Comparison of ENCODE assay signal across 8 mouse cellular contexts in genomic region chr13:23586099-23586939, GRCm38 (mm10). TPM values are rescaled to one million over a fixed set of nuclear protein-coding genes. Genes with fewer than 3 reads are reported as not detected.
DNase-seq lines count a peak whose midpoint lies in the region; ATAC-seq and TF ChIP-seq lines count a peak whose summit lies in the region.

No protein-coding gene starts in this region.

- no peaks in the 10 kb centered on the region for H3K9me3 ChIP-seq in embryonic facial prominence, embryonic 11.5 days (replicated peaks; ENCODE audit: control insufficient read depth, low read length)
- no peaks in the 10 kb centered on the region for H3K9me3 ChIP-seq in intestine, postnatal 0 days (ENCODE audit: control insufficient read depth)
- no peaks in the 10 kb centered on the region for H3K9me3 ChIP-seq in neural tube, embryonic 13.5 days

- TF ChIP-seq POLR2A in cerebellum, adult 2 months (IDR thresholded peaks at IDR 0.05; ENCODE audit: borderline replicate concordance, insufficient read depth, low read length), result no peak

- no peaks in the 10 kb centered on the region for H3K27me3 ChIP-seq in cerebellum, adult 2 months (ENCODE audit: control insufficient read depth, insufficient read depth, low read length)
- H3K27me3 ChIP-seq in embryonic facial prominence, embryonic 11.5 days (ENCODE audit: control insufficient read depth, insufficient read depth, low read length), result no peaks in the 10 kb centered on the region
- H3K27me3 ChIP-seq in intestine, postnatal 0 days (replicated peaks; ENCODE audit: control insufficient read depth, insufficient read depth, low read length), result no peaks in the 10 kb centered on the region
- H3K27me3 ChIP-seq in neural tube, embryonic 13.5 days, result no peaks in the 10 kb centered on the region

- WGBS in cerebellum, adult 2 months, result 2% methylated on average over 22 of the region's 22 CpGs
- 2% methylated on average over 22 of the region's 22 CpGs for WGBS in embryonic facial prominence, embryonic 11.5 days
- 1% methylated on average over 22 of the region's 22 CpGs for WGBS in intestine, postnatal 0 days
- 1% methylated on average over 22 of the region's 22 CpGs for WGBS in neural tube, embryonic 13.5 days

- H3K4me2 ChIP-seq in embryonic facial prominence, embryonic 11.5 days (ENCODE audit: low read depth, low read length), result peak overlapping the region; percentile 41
- H3K4me2 ChIP-seq in intestine, postnatal 0 days (replicated peaks; ENCODE audit: low read depth), result peak overlapping the region; percentile 85
- peak overlapping the region; percentile 72 for H3K4me2 ChIP-seq in neural tube, embryonic 13.5 days

- H3K9ac ChIP-seq in embryonic facial prominence, embryonic 11.5 days (replicated peaks; ENCODE audit: low read length), result peak overlapping the region; percentile 57
- peak overlapping the region; percentile 38; the same call in 1 of the 2 replicates for H3K9ac ChIP-seq in intestine, postnatal 0 days (ENCODE audit: low read depth, low read length)
- H3K9ac ChIP-seq in neural tube, embryonic 13.5 days, result peak overlapping the region; percentile 58

- TF ChIP-seq CTCF in cerebellum, adult 2 months (IDR thresholded peaks at IDR 0.05; ENCODE audit: borderline replicate concordance, insufficient read depth, low read depth, low read length), result no peak
- no peak for TF ChIP-seq CTCF in intestine, postnatal 0 days (IDR thresholded peaks at IDR 0.05; ENCODE audit: low read depth)

- ATAC-seq in embryonic facial prominence, embryonic 11.5 days (replicated peaks; ENCODE audit: insufficient number of reproducible peaks, low FRiP score, low TSS enrichment, low read depth), result no peak
- ATAC-seq in intestine, postnatal 0 days, result no peak
- ATAC-seq in neural tube, embryonic 13.5 days (ENCODE audit: low read depth), result no peak

- DNase-seq in cerebellum, adult 2 months, result no peak
- no peak for DNase-seq in cerebellum, adult 8-10 months
- peak; percentile 56 for DNase-seq in 3T3-L1 (ENCODE audit: low read depth, low spot score)
- peak; percentile 55 for DNase-seq in embryonic facial prominence, embryonic 11.5 days (ENCODE audit: low spot score)
- no peak for DNase-seq in right cerebral cortex, postnatal 4 days
- DNase-seq in gastrocnemius, postnatal 10 days, result no peak

- no peaks in the 10 kb centered on the region for H3K36me3 ChIP-seq in embryonic facial prominence, embryonic 11.5 days (replicated peaks; ENCODE audit: control insufficient read depth, insufficient read depth, low read depth, low read length)
- no peaks in the 10 kb centered on the region for H3K36me3 ChIP-seq in intestine, postnatal 0 days (ENCODE audit: control insufficient read depth, insufficient read depth)
- H3K36me3 ChIP-seq in neural tube, embryonic 13.5 days, result no peaks in the 10 kb centered on the region

- H3K4me1 ChIP-seq in cerebellum, adult 2 months (ENCODE audit: control insufficient read depth, insufficient read depth, low read length), result no peaks in the 10 kb centered on the region
- H3K4me1 ChIP-seq in embryonic facial prominence, embryonic 11.5 days (ENCODE audit: control insufficient read depth, insufficient read depth, low read length), result no peaks in the 10 kb centered on the region; the same call in 1 of the 2 replicates
- H3K4me1 ChIP-seq in intestine, postnatal 0 days (replicated peaks; ENCODE audit: control insufficient read depth, insufficient read depth, low read length), result no peaks in the 10 kb centered on the region
- H3K4me1 ChIP-seq in neural tube, embryonic 13.5 days (replicated peaks), result peaks cover 39% of the 10 kb centered on the region

- H3K4me3 ChIP-seq in cerebellum, adult 2 months (replicated peaks; ENCODE audit: insufficient read depth, low read depth, low read length), result peak overlapping the region; percentile 60
- H3K4me3 ChIP-seq in embryonic facial prominence, embryonic 11.5 days (ENCODE audit: low read depth, low read length), result peak overlapping the region; percentile 21
- H3K4me3 ChIP-seq in intestine, postnatal 0 days (ENCODE audit: low read depth, low read length), result peak overlapping the region; percentile 54
- H3K4me3 ChIP-seq in neural tube, embryonic 13.5 days, result peak overlapping the region; percentile 47

- no peak overlapping the region for H3K27ac ChIP-seq in cerebellum, adult 2 months (ENCODE audit: insufficient read depth, low read length)
- H3K27ac ChIP-seq in embryonic facial prominence, embryonic 11.5 days (replicated peaks; ENCODE audit: low read depth, low read length), result peak overlapping the region; percentile 93
- peak overlapping the region; percentile 76 for H3K27ac ChIP-seq in intestine, postnatal 0 days (ENCODE audit: low read depth, low read length)
- peak overlapping the region; percentile 82 for H3K27ac ChIP-seq in neural tube, embryonic 13.5 days (replicated peaks)

RNA-seq across cellular contexts. Expression of gene Hist1h4d, which starts 4.9 kb away (rescaled TPM):
- polyA plus RNA-seq in cerebellum, adult 2 months (2012; rRNA removed), result 5.8 and 8.0 TPM in 2 replicates
- polyA plus RNA-seq in embryonic facial prominence, embryonic 11.5 days (2014; fragmentation: Nextera tagmentation; extraction: Ambion mirVana), result 115 and 122 TPM in 2 replicates
- polyA plus RNA-seq in intestine, postnatal 0 days (2015; fragmentation: Nextera tagmentation; extraction: Ambion mirVana), result 34.7 and 35.3 TPM in 2 replicates
- polyA plus RNA-seq in neural tube, embryonic 13.5 days (2015; fragmentation: Nextera tagmentation; extraction: Ambion mirVana), result 37.3 and 43.1 TPM in 2 replicates
- total RNA-seq in gastrocnemius, postnatal 10 days (2021), result 100 to 1,000 TPM; 165 to 171 TPM

RNA-seq across cellular contexts. Expression of gene Hist1h3d, which starts 10.8 kb away (rescaled TPM):
- polyA plus RNA-seq in cerebellum, adult 2 months (2012; rRNA removed), result 2.0 and 2.8 TPM in 2 replicates
- 10.2 and 11.3 TPM in 2 replicates for polyA plus RNA-seq in embryonic facial prominence, embryonic 11.5 days (2014; fragmentation: Nextera tagmentation; extraction: Ambion mirVana)
- 1.6 and 2.3 TPM in 2 replicates for polyA plus RNA-seq in intestine, postnatal 0 days (2015; fragmentation: Nextera tagmentation; extraction: Ambion mirVana)
- 0.63 and 2.0 TPM in 2 replicates for polyA plus RNA-seq in neural tube, embryonic 13.5 days (2015; fragmentation: Nextera tagmentation; extraction: Ambion mirVana)
- 10 to 100 TPM; 25.8 to 30.6 TPM for total RNA-seq in gastrocnemius, postnatal 10 days (2021)

RNA-seq across cellular contexts. Expression of gene Hist1h2ad, which starts 12.1 kb away (rescaled TPM):
- 1.2 and 1.9 TPM in 2 replicates for polyA plus RNA-seq in cerebellum, adult 2 months (2012; rRNA removed)
- 2.1 and 3.8 TPM in 2 replicates for polyA plus RNA-seq in embryonic facial prominence, embryonic 11.5 days (2014; fragmentation: Nextera tagmentation; extraction: Ambion mirVana)
- 0.97 and 1.3 TPM in 2 replicates for polyA plus RNA-seq in intestine, postnatal 0 days (2015; fragmentation: Nextera tagmentation; extraction: Ambion mirVana)
- polyA plus RNA-seq in neural tube, embryonic 13.5 days (2015; fragmentation: Nextera tagmentation; extraction: Ambion mirVana), result 1.2 and 1.3 TPM in 2 replicates
- 10 to 100 TPM; 16.0 to 20.6 TPM for total RNA-seq in gastrocnemius, postnatal 10 days (2021)

RNA-seq across cellular contexts. Expression of gene Hist1h2bf, which starts 12.3 kb away (rescaled TPM):
- polyA plus RNA-seq in cerebellum, adult 2 months (2012; rRNA removed), result 0.65 and 0.98 TPM in 2 replicates
- 4.1 and 4.9 TPM in 2 replicates for polyA plus RNA-seq in embryonic facial prominence, embryonic 11.5 days (2014; fragmentation: Nextera tagmentation; extraction: Ambion mirVana)
- 0.64 and 1.3 TPM in 2 replicates for polyA plus RNA-seq in intestine, postnatal 0 days (2015; fragmentation: Nextera tagmentation; extraction: Ambion mirVana)
- polyA plus RNA-seq in neural tube, embryonic 13.5 days (2015; fragmentation: Nextera tagmentation; extraction: Ambion mirVana), result 0.81 and 1.6 TPM in 2 replicates
- total RNA-seq in gastrocnemius, postnatal 10 days (2021), result 100 to 1,000 TPM; 121 to 140 TPM

RNA-seq across cellular contexts. Expression of gene Hist1h2bg, which starts 15.1 kb away (rescaled TPM):
- polyA plus RNA-seq in cerebellum, adult 2 months (2012; rRNA removed), result 7.3 and 9.3 TPM in 2 replicates
- 8.4 and 8.6 TPM in 2 replicates for polyA plus RNA-seq in embryonic facial prominence, embryonic 11.5 days (2014; fragmentation: Nextera tagmentation; extraction: Ambion mirVana)
- 3.1 and 4.4 TPM in 2 replicates for polyA plus RNA-seq in intestine, postnatal 0 days (2015; fragmentation: Nextera tagmentation; extraction: Ambion mirVana)
- polyA plus RNA-seq in neural tube, embryonic 13.5 days (2015; fragmentation: Nextera tagmentation; extraction: Ambion mirVana), result 2.2 and 3.5 TPM in 2 replicates
- 100 to 1,000 TPM; 245 to 257 TPM for total RNA-seq in gastrocnemius, postnatal 10 days (2021)

Comparison
In these comparisons a context has a peak if more than half of its experiments do, and no peak if none do; other contexts are left out.
1. DNase-seq: peak in 3T3-L1 (single experiment) and embryonic facial prominence, embryonic 11.5 days (single experiment); none in cerebellum, adult 2 months (0 of 2), cerebellum, adult 8-10 months (single experiment), right cerebral cortex, postnatal 4 days (single experiment) and gastrocnemius, postnatal 10 days (single experiment).
2. Peak in every context shown above with its lines, with median percentiles within 50 percentile points of each other: H3K4me3 ChIP-seq, H3K4me2 ChIP-seq and H3K9ac ChIP-seq.